Mouse (Mus musculus) neutrophil, adult 5-6 weeks (primary cell): Measurements from ENCODE around the gene Rabl3. TPM values are rescaled to one million over a fixed set of nuclear protein-coding genes. Genes with fewer than 3 reads are reported as not detected.

Experiments used
- ATAC-seq: fragments of 151-379, 151-347 bp; 2 replicates; pipeline ENCODE4 v1.8.0; 2017; ENCODE audit warnings: mild to moderate bottlenecking, moderate TSS enrichment; ENCODE audit not compliant: insufficient number of reproducible peaks, poor library complexity, low FRiP score, severe bottlenecking; ENCODE audit errors: extremely low read depth
- total RNA-seq: library from RNA; stranded (forward); fragments of 200-1000 nt; gene quantifications from 2 replicates; pipeline ENCODE4 v1.2.3, GENCODE M21; 2017

The Rabl3 gene
- 3.8 and 7.0 TPM in 2 replicates for total RNA-seq

- peak; percentile 98 for ATAC-seq
These were observed at the start of gene Rabl3, which contains the start of gene Gtf2e1 for GRCm38 (mm10) chr16:37539611-37540580. Rabl3 (plus strand) TSS chr16:37539885. Gtf2e1 (minus strand) TSS chr16:37539789.

- ATAC-seq = no peak
These were observed 44.7 kb upstream of the Rabl3 start for GRCm38 (mm10) chr16:37495017-37495416.

GRCm38 (mm10) chr16:37498581-37498980 lies 41.1 kb upstream of the Rabl3 start:
- no peak for ATAC-seq

- no peak for ATAC-seq
These were observed 35.2 kb upstream of the Rabl3 start for GRCm38 (mm10) chr16:37504517-37504916.

- ATAC-seq = no peak
These were observed 32.9 kb upstream of the Rabl3 start for GRCm38 (mm10) chr16:37506751-37507150.

- ATAC-seq = no peak
These were observed 28.2 kb upstream of the Rabl3 start for GRCm38 (mm10) chr16:37511489-37511888.

- ATAC-seq = no peak
These were observed 25.0 kb upstream of the Rabl3 start for GRCm38 (mm10) chr16:37514644-37515043.

- no peak for ATAC-seq
These were observed 23.2 kb upstream of the Rabl3 start for GRCm38 (mm10) chr16:37516376-37516993.

GRCm38 (mm10) chr16:37517596-37518211 lies 22.0 kb upstream of the Rabl3 start:
- ATAC-seq = no peak

- ATAC-seq = no peak
These were observed 21.0 kb upstream of the Rabl3 start for GRCm38 (mm10) chr16:37518662-37519061.

GRCm38 (mm10) chr16:37519721-37520120 lies 20.0 kb upstream of the Rabl3 start:
- ATAC-seq = no peak

- no peak for ATAC-seq
These were observed 19.3 kb upstream of the Rabl3 start for GRCm38 (mm10) chr16:37520190-37521040.

- no peak for ATAC-seq
These were observed 17.5 kb upstream of the Rabl3 start for GRCm38 (mm10) chr16:37522100-37522697.

- no peak for ATAC-seq
These were observed 14.6 kb upstream of the Rabl3 start for GRCm38 (mm10) chr16:37525121-37525520.

GRCm38 (mm10) chr16:37526688-37527223 lies 12.9 kb upstream of the Rabl3 start:
- ATAC-seq = no peak

GRCm38 (mm10) chr16:37530170-37530569 lies 9.5 kb upstream of the Rabl3 start:
- no peak for ATAC-seq

GRCm38 (mm10) chr16:37532046-37532445 lies 7.6 kb upstream of the Rabl3 start:
- no peak for ATAC-seq

- ATAC-seq = no peak
These were observed 6.2 kb upstream of the Rabl3 start for GRCm38 (mm10) chr16:37533369-37534068.
